Mouse (Mus musculus): ENCODE results near the gene 1810065E05Rik.

The 1810065E05Rik gene

DNA sequence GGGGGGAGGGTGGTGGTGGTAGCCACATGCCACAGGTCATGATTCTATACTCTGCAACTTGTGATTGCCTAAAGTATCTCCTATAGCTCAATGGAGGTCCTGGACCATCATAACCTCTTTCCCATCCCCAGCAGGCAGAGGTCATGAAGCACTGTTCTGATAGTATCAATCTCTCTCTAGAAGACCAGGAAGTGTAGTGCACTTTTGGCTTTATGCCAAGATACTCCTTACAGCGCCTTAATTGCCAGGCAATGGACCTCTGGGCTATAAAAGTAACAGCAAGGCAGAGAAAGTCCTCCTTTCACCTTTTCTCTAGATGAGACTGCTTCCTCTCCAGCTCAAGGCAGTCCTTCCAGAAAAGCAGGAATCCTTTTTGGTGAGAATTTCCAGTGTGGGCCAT, at the start of gene 1810065E05Rik:
Gene 1810065E05Rik (plus strand): TSS at position 297 of the 400 bp plus-strand sequence.
- DNase-seq (ENCODE audit: low read depth): no peak

DNA sequence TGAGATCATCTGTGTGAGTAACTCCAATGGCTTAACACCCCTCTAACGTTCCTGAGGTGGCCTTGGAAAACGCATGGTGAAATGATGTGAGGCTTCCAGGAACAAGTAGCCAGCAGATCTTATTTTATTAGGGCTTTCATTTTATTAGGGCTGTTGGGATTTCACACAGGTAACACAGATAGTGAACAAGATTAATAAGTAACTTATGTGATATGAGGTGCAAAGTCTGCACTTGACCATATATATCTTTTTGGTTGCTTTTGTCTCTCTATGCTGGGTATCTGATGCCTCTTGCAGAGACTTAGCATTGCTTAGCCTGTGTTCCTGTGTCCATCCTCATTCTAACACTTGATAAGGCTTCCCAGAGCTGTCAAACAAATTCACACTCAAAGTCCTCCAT, 43.6 kb upstream of the 1810065E05Rik start:
- DNase-seq (ENCODE audit: low read depth): no peak

DNA sequence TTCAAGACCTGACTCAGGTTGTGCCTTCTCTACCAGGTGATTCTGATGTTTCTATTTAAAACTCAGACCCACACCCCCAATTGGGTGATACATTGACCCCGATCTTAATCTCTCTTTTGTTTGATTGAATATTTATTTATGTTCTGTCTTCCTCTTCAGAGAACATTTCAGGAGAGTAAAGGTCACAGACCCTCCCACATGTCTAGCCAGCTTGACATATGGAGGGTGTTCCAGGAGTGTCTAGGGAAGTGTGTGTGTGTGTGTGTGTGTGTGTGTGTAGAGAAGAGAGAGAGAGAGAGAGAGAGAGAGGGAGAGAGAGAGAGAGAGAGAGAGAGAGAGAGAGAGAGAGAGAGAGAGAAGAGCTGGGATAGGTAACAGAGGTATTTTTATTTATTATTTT, 43.2 kb upstream of the 1810065E05Rik start:
- no peak for DNase-seq (ENCODE audit: low read depth)

DNA sequence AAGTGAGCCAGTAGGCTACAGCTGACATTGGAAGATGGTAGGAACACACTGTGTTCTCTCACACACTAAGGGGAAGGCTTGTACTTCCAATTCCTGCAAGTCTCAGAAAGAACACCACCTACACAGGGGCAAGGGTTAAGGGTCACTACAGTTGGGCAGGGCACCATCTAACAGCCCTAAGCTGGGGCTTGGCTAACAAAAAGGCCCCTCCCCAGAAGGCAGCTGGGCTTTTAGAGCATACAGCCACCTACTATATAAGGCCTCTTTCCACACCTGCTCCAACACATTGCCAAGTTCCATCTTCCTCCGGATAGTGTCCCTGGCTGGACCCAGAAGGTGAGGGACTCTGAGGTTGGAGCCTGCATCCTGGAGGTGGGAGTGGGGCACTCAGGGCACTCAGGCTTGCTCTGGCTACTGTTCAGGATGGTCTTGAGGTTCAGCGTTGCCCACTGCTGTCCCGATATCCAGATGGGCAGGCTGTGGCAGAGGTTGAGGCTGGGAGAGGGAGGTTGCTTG, 42.1 kb upstream of the 1810065E05Rik start, which contains the start of gene Lypd8:
Gene Lypd8 (plus strand): TSS at position 281 of the 516 bp plus-strand sequence.
- DNase-seq (ENCODE audit: low read depth): no peak

DNA sequence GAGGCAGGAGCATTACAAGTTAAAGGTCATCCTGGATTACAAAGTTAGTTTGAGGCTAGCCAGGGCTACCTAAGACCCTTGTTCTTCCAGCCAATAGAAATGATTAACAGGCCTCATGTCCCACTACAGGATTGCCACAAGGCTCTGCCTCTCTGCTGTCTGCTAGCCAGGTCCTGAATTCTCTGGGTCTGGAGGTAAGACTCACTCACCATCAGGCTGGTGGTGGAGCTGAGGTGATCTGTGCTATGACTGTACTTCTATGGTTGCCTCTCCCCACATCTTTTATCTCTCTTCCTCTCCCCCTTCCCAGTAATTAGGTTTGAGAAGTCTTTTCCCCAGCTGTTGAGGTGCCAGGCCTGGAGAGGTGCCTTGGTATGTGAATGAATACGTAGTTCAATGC, 41.4 kb upstream of the 1810065E05Rik start:
- no peak for DNase-seq (ENCODE audit: low read depth)

DNA sequence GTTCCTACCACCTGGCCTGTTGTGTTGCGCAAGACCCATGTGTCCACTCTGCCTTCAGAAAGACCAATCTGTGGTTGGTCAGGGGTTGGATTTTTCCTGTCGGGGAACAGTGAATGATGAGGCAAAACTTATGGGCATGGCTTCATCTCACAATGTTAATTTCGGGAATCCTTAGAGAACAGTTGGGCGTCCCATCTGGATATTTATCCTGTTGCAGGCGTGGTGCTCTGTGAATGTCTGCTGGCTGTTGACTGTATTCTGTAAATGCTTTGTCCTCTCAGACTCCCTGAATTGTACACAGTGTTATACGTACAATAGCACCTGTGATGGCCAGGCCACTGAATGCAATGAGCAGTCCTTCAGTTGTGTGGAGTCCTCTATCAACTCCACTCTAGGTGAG, 38.4 kb upstream of the 1810065E05Rik start:
- DNase-seq (ENCODE audit: low read depth): no peak

DNA sequence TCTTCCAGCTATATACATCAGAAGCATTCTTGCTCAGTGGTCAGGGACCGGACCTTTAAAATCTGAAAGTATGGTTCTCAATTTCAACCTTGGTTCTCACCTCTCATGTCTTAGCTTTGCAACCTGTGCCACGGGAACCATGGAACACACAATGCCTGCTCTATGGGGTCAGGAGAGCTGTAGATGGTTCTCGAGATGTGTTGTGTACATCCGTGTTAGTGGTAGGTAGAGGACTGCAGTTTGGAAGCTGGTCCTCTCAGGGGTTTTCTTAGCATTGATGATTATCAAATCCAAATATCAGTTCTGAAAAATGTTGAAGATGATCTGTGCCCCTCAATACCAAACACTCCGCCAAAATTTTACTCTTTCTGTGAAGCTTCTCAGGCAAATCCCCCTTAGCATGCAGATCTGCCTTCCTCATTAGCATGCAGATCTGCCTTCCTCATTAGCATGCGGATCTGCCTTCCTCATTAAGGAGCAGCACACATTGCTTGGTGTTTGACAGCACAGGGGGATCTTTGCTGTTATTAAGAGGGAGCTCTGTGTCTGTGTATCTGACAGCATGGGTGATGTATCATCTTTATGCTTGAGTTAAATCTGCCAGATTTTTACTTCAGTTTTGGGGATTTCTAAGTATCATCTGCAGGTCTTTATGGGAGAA, 20.8 kb upstream of the 1810065E05Rik start:
- DNase-seq (ENCODE audit: low read depth): no peak

DNA sequence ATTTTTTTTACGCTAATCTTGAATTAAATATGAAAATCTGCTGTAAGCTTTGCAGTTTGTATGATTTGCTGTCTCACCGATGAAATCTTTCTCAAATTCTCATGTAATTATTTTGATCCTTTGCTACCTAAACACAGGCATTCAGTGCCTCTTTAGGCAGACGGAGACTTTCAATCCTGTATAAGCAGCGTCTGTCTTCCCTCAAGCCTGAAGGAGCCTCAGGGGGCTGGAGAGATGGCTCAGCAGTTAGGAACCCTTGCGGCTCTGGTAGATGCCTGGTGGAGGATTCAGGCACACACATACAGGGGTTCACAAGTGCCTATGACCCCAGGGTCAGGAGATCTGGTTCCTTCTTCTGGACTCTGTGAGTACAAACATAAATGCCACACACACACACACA, 20.3 kb upstream of the 1810065E05Rik start:
- no peak for DNase-seq (ENCODE audit: low read depth)

DNA sequence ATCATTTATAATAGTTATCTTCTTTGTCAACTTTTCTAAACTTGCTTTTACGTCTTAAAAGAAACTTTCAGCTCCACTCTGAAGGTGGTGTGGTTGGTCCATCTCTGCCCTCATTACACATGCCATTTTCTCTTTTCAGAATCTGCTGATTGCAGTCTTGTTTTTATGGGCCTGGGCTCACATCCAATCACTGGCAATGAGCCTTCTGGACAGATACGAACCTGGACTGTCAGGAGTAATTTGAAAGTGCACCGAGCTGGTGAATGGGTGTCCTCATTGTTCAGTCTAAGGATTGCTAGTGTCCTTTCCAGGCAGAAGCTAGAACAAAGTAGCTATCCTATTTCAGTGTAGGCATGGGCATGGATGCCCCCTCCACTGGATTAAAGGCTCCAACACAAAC, 12.8 kb upstream of the 1810065E05Rik start:
- DNase-seq (ENCODE audit: low read depth): no peak

DNA sequence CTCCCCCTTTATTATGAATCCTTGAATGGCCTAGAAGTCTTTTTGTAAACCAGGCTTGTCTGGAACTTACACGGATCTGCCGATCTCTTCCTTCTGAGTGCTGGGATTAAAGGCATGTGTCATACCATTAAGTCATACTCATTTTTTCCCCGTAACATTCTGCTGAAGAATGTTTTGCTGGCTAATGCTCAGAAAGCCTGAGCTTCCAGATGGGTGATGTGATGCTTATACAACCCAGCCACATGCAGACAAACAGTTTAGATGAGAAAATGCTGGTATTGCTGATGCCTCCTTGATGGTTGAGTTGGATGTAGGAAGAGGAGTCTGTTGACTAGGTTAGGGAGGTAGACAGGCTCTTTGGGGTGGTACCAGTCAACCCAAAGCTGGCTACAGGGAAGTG, 2.6 kb upstream of the 1810065E05Rik start:
- no peak for DNase-seq (ENCODE audit: low read depth)

DNA sequence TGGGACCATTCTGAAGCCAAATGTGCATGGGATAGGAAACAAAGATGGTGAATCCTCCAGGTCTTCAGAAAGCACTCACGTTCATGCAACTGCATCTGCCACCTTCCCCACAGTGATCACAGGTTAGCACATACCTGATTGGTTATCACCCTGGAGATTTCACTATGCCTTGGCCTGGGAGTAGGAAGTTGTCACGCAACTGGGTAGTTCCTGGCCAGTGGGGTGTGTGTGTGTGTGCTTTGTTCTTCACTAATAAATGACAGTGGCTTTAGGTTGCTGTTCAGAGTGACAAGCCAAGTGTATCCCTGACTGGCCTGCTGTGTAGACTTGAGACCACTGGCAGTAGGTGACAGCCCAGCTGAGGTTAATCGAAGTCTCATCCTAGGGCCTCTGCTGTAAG, 11.3 kb downstream of the 1810065E05Rik start, which contains the start of gene Gm12253:
Gene Gm12253 (plus strand): TSS at position 301 of the 400 bp plus-strand sequence.
- DNase-seq (ENCODE audit: low read depth): no peak

DNA sequence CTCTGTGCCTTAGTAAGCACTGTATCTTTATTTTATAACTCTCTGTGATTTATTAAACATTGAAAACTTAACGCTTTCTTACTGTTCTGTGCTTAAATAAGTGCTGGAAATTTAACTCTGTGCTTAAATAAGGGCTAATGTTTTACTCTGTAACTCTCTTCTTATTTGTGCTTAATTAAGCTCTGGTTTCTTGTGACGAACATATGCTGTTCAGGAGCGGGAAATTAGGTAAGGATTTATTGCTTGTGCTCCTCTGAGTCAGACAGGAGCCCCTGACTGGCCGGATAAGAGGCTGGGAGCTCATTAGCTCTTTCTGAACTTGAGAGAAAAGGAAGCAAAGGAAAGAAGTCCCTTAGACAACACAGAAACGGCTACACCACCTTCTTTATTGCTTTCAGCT, 17.0 kb downstream of the 1810065E05Rik start:
- no peak for DNase-seq (ENCODE audit: low read depth)

DNA sequence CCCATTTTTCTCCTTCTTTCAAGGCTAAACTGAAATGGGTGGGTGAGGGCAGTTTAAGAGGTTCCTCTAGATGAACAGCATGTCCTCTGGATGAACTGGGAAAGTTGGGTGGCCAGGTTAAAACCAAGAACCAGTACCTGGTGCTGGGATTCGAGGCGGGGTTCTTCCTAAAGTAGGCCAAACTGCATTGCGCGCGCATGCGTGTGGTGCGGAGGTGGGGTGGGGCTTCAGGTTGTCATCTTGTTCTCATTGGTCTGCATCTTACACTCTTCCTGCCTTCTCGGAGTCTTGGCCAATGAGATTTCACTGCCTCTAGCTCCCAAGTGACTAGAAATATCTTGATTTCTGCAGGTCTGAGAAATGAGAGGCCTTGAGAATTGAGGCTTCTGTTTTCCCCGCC, 31.8 kb downstream of the 1810065E05Rik start, which contains the start of gene Lypd9:
Gene Lypd9 (minus strand): TSS at position 165 of the 400 bp plus-strand sequence.
- DNase-seq (ENCODE audit: low read depth): no peak

DNA sequence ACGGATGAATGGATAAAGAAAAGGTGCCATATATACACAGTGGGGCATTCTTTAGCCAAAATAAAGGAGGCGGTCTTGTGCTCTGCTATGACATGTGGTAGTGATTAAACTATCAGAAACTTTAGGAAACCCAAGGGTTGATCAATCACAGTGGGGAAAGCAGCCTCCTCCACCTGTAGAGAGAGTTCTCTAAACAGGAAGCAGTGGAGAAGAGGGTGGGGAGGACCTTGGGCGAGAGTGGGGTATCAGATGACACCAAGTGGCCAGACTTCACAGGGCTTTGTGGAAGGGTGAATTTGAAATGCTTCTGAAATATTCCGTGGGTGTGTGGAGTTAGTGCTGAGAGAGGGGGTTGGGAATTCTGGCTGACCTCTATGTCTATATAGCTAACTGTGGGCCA, 32.7 kb downstream of the 1810065E05Rik start:
- no peak for DNase-seq (ENCODE audit: low read depth)

DNA sequence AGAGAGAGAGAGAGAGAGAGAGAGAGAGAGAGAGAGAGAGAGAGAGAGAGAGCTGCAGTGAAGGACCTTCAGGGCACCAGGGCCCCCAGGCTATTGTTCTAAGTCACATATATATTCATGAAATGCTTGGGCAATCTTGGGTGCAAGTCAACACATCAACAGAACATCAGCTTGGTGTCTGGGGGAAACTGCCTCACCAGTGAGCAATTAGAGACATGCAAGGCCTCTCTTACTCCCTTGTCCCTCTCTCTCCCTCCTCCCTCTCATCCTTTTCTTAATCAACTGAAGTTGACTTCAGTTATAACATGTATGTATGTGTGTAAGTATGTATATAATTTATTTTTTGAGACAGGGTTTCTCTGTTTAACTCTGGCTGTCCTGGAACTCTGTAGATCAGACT, 41.3 kb downstream of the 1810065E05Rik start, which contains the start of gene Olfr30:
Gene Olfr30 (minus strand): TSS at position 101 of the 400 bp plus-strand sequence.
- DNase-seq (ENCODE audit: low read depth): no peak

Measured in fibroblast of lung, adult 2 months (primary cell).